Mouse (Mus musculus) adrenal gland, postnatal 36 days (tissue): ENCODE measurements at regions not wholly inside any gene's neighbourhood (a gene's known extent, or its start where the extent isn't known, plus 50 kb on each side); places are given as distances from the start of the nearest gene placed in this dataset.

Experiments
- DNase-seq, 2 experiments: peaks; one replicate each; pipeline ENCODE4 v3.0.0; 2021; ENCODE audit warnings: mixed read lengths in 1 of 2

DNA sequence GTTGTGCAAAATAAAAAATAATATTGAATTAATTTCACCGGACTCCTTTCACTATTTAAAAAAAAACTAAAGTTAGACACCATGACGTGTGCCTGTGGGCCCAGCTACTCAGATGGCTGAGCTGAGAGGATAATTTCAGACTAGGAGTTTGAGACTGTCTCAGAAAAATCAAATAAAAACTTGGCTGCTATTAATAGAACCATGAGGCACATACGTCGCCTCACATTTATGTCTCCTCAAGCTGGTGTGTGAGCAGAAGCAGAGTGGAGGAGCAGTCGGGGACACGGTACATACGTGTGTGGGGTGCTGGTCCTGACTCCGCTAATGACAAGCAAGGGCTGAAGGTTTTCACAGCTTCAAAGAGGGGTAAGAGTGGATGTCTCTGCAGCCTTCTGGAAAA, 52.8 kb upstream of the Dmrtb1 start:
- DNase-seq, result no peak

DNA sequence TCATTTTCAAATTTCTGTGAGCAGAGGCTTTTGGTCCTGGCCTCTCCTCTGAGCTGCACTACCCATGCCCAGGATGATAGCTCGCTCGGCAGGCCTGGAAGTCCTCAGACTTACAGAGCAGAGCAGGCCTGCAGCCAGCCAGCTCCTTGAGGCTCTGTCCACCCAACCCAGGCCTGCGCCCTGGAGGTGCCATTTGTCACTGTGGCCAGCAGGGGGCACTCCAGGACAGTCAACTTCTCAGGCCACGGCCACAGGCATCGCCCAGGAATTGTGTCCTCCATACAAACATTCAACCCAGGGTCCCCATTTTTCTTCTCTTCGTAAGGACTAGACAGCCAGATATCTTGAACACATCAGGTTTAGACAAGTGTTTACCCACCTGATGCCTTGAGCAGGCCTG, 53.9 kb upstream of the Dmrtb1 start:
- peak; percentile 84 to 87 for DNase-seq

DNA sequence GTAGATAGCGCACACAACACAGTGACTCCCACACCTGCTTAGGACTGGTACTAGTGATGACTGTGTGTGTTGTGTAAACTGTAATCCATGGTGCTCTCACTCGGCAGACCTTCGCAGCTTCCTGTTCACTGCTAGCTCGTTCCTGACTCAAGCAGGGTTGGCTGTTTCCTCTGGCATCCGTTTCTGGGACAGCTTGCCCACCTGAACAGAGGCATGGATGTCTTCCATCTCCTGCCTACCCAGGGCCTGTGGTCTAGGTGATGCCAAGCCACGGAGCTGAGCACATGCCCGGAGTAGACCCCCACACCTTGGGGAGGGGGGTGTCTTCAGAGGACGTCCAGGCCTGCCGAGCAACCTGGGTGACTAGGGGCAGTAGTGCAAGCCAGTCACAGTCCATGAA, 54.7 kb upstream of the Dmrtb1 start:
- no peak for DNase-seq

- DNase-seq, result no peak
Measured at GRCm38 (mm10) chr4:107739789-107740405, 55.9 kb upstream of the Dmrtb1 start.

- no peak for DNase-seq
Measured at GRCm38 (mm10) chr4:107743646-107744045, 58.4 kb upstream of the Lrp8 start.

GRCm38 (mm10) chr4:107746366-107746765, 55.7 kb upstream of the Lrp8 start:
- no peak for DNase-seq

GRCm38 (mm10) chr4:107746923-107747431, 55.1 kb upstream of the Lrp8 start:
- DNase-seq, result no peak

DNA sequence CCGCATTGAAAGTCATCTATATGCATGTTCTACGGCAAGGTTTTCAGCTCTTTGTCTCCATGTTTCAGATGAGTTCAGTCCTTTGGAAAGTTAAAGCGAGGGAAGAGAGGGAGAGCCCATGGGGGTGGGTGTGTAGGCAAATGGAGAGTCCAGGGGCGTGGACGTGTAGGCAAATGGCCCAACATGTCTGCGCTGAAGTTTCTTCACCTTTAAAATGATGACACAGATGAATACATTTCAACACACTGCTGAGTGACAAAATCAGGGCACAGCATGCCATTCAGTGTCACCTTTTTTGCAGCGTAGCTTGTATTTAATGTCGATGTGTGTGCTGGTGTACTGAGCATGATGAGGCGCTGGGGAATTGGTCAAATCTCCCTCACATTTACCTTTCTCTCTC, 54.6 kb upstream of the Lrp8 start:
- DNase-seq, result no peak

DNA sequence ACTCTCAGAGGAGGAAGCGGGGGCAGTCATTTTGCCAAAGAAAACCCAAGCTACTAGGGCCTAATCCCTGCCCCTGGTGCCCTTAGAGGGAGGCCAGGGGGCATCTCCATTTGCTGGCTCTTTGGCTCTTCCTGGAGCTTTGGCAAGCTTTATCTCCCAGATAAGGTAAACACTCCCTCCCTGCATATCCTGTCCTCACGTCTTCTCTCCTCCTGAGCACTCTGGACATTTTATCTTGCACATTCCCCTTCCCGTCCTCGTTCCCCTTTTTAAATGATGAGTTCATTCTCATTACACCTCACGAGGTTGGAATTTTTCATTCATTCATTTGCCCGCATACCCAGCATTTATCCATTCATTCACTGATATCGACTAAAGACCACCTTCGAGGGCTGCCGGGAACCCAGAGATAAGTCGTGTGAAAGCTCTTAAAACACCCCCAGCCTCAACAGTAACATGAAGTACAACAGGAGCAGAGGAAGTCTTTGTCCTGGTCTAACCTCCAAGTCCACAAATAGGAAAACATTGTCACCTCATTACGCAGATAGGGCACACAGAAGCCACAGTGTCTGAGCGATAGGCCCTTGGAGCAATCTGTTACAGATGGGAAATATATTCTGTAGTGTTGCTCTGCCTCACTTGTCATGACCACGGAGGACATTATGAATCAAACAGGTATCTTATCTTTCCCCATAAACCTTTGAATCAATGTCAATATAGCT, 54.0 kb upstream of the Lrp8 start:
- DNase-seq, result no peak

- DNase-seq, result no peak
Measured at GRCm38 (mm10) chr4:107749045-107749444, 53.0 kb upstream of the Lrp8 start.

DNA sequence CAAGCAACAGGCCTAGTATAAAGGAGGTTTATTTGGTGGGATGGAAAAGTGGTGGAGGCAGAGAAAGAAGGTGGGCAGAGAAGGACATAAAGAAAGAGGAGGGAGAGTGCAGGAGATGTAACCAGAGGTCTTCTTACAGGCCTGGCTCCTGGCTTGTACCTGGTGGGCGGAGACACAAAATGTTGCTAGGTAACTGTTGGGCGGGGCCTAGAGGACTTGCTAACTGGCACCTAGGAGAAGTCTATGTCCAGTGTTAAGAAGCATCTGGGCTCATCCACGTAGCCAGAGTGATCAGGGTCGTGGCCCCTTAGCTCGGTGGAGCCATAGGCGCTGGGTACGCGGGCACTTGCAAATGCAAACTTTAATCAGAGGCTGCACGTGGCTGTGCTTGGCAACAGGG, 52.0 kb upstream of the Lrp8 start:
- DNase-seq, result no peak
